Mouse (Mus musculus) right cerebral cortex, postnatal 36 days (tissue): ENCODE measurements at regions not wholly inside any gene's neighbourhood (a gene's known extent, or its start where the extent isn't known, plus 50 kb on each side); places are given as distances from the start of the nearest gene placed in this dataset.

Source experiments
- DNase-seq, 2 experiments: peaks; one replicate each; pipeline ENCODE4 v3.0.0; 2022; ENCODE audit warnings: low spot score in 2 of 2, mixed read lengths in 1 of 2

- DNase-seq = no peak
These were observed 244.2 kb upstream of the Msx2 start for GRCm38 (mm10) chr13:53717086-53717485.

- DNase-seq = no peak
These were observed 236.2 kb upstream of the Msx2 start for GRCm38 (mm10) chr13:53709062-53709461.

- DNase-seq = no peak
These were observed 234.7 kb upstream of the Msx2 start for GRCm38 (mm10) chr13:53707548-53707947.

- no peak for DNase-seq
These were observed 231.2 kb upstream of the Msx2 start for GRCm38 (mm10) chr13:53704104-53704503.

- DNase-seq = no peak
These were observed 227.4 kb upstream of the Msx2 start for GRCm38 (mm10) chr13:53700236-53700635.

GRCm38 (mm10) chr13:53697954-53698353 is 225.1 kb upstream of the Msx2 start:
- DNase-seq = no peak

- DNase-seq = no peak
These were observed 222.5 kb upstream of the Msx2 start for GRCm38 (mm10) chr13:53695385-53695784.

- DNase-seq = no peak
These were observed 216.1 kb upstream of the Msx2 start for GRCm38 (mm10) chr13:53688934-53689333.

GRCm38 (mm10) chr13:53688489-53688888 is 215.6 kb upstream of the Msx2 start:
- DNase-seq = peak; percentile 38 to 67

GRCm38 (mm10) chr13:53684498-53684897 is 211.6 kb upstream of the Msx2 start:
- DNase-seq = no peak

GRCm38 (mm10) chr13:53677187-53677586 is 204.3 kb upstream of the Msx2 start:
- DNase-seq = no peak

GRCm38 (mm10) chr13:53670361-53670760 is 197.5 kb upstream of the Msx2 start:
- DNase-seq = no peak

GRCm38 (mm10) chr13:53667518-53667917 is 194.6 kb upstream of the Msx2 start:
- no peak for DNase-seq

GRCm38 (mm10) chr13:53665592-53665991 is 192.7 kb upstream of the Msx2 start:
- DNase-seq = no peak

- no peak for DNase-seq
These were observed 191.9 kb upstream of the Msx2 start for GRCm38 (mm10) chr13:53664631-53665230.

- no peak for DNase-seq
These were observed 180.0 kb upstream of the Msx2 start for GRCm38 (mm10) chr13:53652826-53653225.

GRCm38 (mm10) chr13:53648353-53648752 is 175.5 kb upstream of the Msx2 start:
- no peak for DNase-seq

- no peak for DNase-seq
These were observed 169.7 kb upstream of the Msx2 start for GRCm38 (mm10) chr13:53642557-53642956.

- DNase-seq = no peak
These were observed 166.7 kb upstream of the Msx2 start for GRCm38 (mm10) chr13:53639584-53639983.

- DNase-seq = no peak
These were observed 166.2 kb upstream of the Msx2 start for GRCm38 (mm10) chr13:53639115-53639514.

GRCm38 (mm10) chr13:53636011-53636410 is 163.1 kb upstream of the Msx2 start:
- DNase-seq = no peak

- no peak for DNase-seq
These were observed 161.8 kb upstream of the Msx2 start for GRCm38 (mm10) chr13:53634637-53635203.

- no peak for DNase-seq
These were observed 125.2 kb upstream of the Msx2 start for GRCm38 (mm10) chr13:53598050-53598449.
